Mouse (Mus musculus) spleen, adult 2 months (tissue): ENCODE data around the gene Lpp.

Source experiments
- CTCF ChIP-seq: fragments of 200-500 bp; IDR thresholded peaks from 2 replicates; pipeline ENCODE4 v1.5.1; 2011; ENCODE audit warnings: mild to moderate bottlenecking, inconsistent platforms; ENCODE audit not compliant: insufficient read depth, insufficient read length, insufficient replicate concordance; ENCODE audit errors: extremely low read depth
- POLR2A ChIP-seq: fragments of 200-500 bp; IDR thresholded peaks from 2 replicates; pipeline ENCODE4 v1.6.1; 2011; ENCODE audit warnings: low read depth, low read length, inconsistent platforms

DNA sequence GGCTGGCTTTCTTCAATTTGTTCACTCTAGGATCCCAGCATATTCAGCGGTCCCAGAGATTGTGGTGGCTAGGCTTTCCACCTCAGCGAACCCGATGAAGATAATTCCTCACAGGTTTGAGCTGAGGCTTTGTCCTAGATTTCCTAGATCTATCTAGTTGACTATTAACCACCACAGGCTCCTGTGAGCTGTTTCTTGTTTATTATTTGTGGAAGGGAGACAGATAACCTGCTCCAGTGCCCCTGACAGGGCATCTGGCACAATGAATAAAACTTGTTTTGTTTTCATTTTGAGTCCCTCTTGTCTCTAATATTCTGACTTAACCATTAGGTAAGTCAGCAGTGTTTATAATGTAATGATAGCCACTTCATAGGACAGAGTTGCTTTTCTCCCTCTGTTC, 5.6 kb downstream of the Lpp start:
- no peak for TF ChIP-seq POLR2A
- no peak for TF ChIP-seq CTCF
